Mouse (Mus musculus) layer of hippocampus, postnatal 36 days (tissue): ENCODE measurements around the gene Fstl4. TPM values are rescaled to one million over a fixed set of nuclear protein-coding genes. Genes with fewer than 3 reads are reported as not detected.

Experiments
- DNase-seq, 2 experiments: peaks; one replicate each; pipeline ENCODE4 v3.0.0; 2022
- total RNA-seq, 2 experiments: library from RNA; stranded (reverse); gene quantifications; 2 replicates each; pipeline ENCODE4 v1.2.3; 2021

Gene Fstl4
- total RNA-seq, 2 experiments from 2014 or later = 13.3 to 14.1 TPM

GRCm38 (mm10) chr11:52915648-52916047 lies 151.2 kb downstream of the Fstl4 start:
- no peak for DNase-seq

DNA sequence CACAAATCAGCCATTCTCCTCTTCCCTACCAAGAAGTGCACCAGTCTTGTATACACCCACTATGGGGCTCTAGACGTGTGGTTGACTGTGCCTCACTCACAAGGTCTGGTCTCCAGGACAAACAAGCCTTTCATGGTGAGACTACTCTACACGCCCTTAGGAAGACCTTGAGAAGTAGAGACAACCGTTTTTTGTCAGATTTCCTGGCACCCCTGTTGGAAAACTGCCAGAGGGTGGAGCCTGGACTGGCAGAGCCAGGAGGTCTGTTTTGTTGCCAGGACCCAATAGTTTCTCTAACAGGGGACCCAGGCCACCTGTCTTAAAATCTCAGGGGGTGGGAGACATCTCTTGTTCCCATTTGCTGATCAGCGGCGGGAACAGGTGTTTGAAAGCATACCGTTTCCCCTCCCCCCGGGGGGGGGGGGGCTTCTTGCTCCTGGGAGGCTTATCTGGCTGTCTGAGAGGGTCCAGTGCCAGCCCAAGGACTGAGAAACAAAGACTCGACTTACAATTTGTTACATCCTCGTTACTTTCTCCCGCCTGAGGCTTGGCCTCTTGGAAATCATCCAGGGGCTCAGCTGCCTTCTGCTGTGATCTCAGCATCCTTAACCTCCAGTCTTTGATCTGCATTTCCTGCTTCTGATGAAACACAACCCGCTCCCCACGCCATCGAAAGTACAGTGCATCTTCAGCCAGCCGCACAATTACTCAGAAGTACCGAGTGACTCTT lies 155.0 kb downstream of the Fstl4 start:
- no peak for DNase-seq

DNA sequence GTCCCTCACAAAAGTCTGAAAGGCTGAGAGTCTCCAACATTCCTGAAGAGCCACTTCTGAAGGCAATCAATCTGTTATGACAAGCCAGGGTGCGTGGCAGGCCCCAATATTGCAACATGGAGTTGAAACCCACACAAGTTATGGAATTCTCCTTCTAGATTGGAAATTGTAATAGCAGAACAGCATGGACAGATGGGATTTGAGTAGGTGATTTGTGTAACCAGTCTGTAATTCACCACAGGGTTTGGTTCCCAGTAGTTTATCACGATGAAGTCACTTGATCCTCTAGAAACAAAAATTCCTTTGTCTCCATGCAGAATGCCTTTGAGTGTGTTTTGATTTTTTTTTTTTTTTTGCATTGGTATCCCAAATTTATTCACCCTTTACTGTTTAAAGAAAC lies 159.8 kb downstream of the Fstl4 start:
- DNase-seq = peak in 1 of 2 experiments; percentile 23

- DNase-seq = peak; percentile 27 to 44
These were observed 163.9 kb downstream of the Fstl4 start for GRCm38 (mm10) chr11:52928321-52928720.

DNA sequence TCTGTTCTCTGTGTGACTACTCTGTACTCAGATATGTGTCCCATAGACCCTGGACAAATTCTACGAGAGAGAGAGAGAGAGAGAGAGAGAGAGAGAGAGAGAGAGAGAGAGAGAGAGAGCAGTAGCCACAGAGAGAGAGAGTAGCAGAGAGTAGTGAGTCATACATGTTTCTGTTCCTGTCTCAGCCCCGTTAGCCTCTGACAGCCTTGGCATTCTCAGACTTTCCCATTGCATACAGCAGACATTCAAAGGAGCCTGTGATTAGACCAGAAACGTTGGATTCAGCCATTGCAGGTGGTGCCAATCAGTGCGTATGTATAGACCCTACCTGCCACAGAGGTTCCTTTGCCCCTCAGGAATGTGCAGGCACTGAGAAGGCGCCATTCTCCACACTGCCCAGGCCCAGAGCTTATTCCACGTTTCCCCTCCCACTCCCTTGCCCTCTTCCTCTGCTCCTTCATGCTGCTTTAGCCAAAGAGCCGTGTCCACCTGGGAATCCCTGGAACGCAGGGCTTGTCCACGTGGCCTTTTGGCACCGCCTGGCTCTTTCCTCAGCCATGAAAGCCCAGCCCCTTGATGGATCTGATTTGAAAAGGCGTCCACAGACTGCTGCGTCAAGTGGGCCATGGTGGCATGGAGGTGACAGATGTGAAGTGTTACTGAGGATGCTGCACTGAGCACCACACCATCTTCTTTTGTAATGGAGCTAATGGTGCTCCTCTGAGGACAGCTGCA lies 175.1 kb downstream of the Fstl4 start:
- no peak for DNase-seq

- no peak for DNase-seq
These were observed 178.5 kb downstream of the Fstl4 start for GRCm38 (mm10) chr11:52942967-52943366.

GRCm38 (mm10) chr11:52954995-52955394 lies 190.6 kb downstream of the Fstl4 start:
- DNase-seq = no peak

DNA sequence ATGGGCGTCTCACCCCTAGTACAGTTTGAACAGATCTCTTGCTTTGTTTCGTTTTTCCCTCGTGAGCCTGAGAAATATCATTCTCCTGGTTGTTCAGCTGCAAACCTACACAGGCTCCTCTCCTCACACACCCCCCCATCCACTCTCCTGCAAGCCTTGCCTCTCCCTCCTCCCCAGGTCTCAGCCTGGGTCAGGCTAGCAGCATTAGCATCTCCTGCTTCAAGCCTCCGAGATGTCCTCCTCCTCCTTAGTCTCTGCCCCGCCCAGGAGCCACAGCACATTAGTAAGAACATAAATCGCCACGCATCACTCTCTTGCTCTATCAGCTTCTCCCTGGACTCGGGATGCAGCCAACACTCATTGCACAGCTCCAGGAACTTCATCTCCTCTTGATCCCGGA lies 204.4 kb downstream of the Fstl4 start:
- DNase-seq = no peak

DNA sequence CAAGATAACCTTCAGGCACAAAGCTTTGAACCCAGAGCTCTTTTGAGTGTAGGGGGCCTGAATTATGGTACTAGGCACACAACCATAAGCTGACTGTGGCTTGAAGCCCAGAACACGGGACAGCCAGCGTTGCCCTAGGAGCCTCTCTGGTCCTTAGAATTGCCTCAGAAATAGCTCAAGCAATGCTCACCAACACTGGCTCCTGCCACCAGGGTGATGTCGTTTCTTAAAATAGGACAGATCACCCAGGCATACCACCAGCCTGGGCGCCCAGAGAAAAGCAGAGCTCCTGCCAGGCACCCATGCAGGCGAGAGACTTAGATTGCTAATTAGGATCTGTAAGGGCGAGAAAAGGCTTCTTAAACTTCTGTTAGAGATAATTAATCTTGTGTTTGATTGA lies 206.0 kb downstream of the Fstl4 start:
- DNase-seq = no peak

DNA sequence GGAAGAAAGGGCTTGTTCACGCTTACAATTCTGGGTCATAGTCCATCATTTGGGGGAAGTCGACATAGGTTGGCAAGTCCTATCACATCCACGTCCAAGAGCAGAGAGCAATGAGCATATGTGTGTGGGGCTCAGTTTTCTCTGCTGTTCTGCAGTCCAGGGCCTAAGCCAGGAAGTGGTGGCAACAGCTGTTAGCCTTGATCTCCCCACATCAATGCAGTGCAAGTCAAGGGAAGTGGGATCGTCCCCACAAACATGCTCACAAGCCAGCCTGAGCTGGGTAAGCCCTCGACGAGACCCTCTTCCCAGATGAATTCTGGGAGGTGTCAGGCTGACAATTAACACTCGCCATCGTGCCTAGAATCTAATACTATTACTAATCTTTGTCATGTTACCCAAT lies 222.6 kb downstream of the Fstl4 start:
- DNase-seq = no peak

- DNase-seq = peak in 1 of 2 experiments; percentile 15
These were observed 230.3 kb downstream of the Fstl4 start for GRCm38 (mm10) chr11:52994688-52995087.

DNA sequence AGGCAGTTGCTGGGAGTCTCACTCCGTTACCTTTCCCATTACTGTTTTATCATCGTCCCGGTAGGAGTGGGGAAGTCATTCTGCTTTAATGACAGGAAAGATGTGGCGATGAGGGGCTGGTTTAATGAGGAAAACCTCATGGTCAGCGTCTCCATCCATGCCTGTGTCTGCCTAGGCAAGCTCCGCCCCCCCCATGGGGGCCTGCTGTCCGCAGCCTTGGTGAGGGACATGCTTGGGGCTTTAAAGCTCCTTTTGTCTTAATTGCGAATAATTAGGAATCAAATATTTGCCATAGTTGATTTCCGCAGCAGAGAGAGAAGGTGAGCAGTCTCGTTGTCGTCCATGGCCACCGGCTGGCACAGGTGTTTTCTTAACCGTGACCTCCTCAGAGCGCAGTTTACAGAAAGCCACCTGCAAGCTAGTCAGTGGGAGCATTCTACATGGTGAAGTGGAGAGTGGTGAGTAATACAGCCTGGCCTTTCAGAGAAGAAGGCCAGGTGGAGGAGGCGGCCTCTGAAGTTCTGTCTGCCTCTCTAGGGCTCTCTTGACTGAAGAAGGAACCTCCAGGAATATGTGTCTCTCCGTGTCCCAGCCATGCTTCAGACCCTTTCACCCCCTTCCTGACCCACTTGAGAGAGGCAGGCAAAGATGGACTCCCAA lies 232.1 kb downstream of the Fstl4 start:
- DNase-seq = no peak

- DNase-seq = no peak
These were observed 233.0 kb downstream of the Fstl4 start for GRCm38 (mm10) chr11:52997421-52997820.

DNA sequence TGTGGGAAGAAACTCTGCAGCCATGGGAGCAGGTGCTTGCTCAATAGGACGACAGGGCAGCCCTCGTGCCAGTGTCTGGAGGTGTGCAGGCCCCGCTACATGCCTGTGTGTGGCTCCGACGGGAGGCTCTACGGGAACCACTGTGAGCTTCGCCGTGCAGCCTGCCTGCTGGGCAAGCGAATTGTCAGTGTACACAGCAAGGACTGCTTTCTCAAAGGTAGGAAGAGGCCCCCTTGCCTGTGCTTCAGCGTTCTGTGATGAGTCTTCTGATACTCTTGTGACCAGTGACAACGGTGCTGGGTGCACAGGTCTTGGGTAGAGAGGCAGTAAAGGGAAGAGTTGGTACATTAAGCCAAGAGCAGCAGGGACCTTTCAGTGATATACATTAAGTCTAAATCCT lies 235.8 kb downstream of the Fstl4 start:
- no peak for DNase-seq

DNA sequence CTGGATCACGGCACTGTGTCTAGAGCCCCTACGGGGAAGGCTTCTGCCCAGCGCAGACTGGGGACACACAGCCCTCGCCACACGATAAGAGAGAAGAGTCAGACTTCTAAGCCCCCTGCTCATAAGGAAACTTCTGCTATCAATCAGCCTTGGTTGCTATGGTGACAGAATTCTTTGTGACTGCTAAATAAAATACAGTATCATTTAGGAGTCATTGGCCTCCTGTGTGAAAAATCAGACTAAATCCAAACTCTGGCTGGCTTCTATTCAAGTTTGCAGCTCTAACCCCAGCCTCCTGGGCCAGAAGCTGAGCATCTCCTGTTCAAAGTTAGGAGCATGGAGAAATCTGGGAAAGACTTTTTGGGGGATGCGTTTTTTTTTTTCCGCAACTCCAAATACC lies 238.9 kb downstream of the Fstl4 start:
- DNase-seq = no peak

GRCm38 (mm10) chr11:53003811-53004210 lies 239.4 kb downstream of the Fstl4 start:
- no peak for DNase-seq

GRCm38 (mm10) chr11:53009597-53009996 lies 245.2 kb downstream of the Fstl4 start:
- no peak for DNase-seq

DNA sequence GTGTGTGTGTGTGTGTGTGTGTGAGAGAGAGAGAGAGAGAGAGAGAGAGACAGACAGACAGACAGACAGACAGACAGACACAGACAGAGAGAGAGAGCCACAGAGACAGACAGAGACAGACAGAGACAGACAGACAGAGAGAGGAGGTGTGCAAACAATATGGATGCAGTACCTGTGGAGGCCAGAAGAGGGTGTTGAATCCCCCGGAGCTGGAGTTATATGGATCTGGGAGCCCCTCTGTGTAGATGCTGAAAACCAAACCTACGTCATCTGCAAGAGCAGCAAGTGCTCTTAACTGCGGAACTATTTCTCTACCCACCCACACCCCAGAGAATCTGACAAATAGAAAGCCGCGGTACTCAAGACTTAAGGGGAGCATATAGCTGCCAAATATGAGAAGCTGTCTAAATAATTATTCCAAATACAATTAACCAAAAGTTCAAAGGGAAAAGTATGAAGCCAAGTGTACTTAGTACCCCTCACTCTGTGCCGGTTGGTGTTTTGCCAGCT lies 247.6 kb downstream of the Fstl4 start:
- no peak for DNase-seq

- no peak for DNase-seq
These were observed 249.5 kb downstream of the Fstl4 start for GRCm38 (mm10) chr11:53013906-53014305.

DNA sequence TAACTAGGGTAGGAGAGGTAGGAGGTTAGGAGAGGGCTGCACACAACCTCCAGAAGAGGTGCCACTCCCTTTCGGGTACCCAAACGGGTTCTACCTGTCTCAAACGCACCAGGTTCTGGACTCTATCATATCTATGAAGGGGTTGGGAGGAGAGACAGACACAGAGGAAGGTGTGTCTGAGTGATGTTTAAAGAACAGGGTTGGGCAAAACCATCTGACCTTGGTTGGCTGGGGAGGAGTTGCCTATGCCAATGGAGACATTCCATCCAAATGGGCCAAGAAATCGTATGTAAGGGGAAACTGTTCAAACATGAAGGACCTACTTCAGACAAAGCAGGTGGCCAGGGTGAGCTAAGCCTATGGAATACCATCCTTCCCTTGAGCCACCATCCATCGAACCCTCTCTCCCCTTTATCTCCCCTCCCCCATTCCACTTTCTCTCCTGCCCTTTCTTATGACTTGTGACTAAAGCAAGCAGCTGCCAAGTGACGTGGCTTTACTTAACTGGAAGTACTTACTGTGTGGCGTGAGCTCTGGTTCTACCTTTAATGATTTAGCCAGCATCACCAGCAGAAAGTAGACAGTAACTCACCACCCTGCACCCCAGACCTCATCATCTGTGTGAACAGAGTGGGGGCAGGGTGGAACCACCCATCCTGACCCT lies 252.1 kb downstream of the Fstl4 start:
- no peak for DNase-seq

- DNase-seq = no peak
These were observed 255.1 kb downstream of the Fstl4 start for GRCm38 (mm10) chr11:53019509-53019908.

- DNase-seq = no peak
These were observed 260.0 kb downstream of the Fstl4 start for GRCm38 (mm10) chr11:53024403-53024802.

DNA sequence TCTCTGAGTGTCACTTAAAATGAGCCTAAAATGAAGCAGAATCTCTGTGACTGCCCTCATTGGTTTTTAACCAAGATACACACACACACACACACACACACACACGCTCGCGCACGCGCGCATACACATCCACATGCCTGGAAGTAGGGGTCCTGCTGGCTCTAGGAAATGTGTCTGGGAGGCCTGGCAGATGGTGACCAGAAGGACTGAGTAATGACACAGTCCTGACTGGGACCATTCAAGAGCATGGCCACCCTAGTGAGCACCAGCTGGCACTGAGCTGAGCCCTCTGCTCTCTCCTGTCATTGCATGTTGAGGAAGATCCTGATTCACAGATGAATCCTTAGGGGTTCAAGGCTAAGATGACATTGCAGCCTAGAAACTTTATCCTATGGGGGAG lies 261.3 kb downstream of the Fstl4 start:
- DNase-seq = no peak
